Mouse (Mus musculus) heart, adult 2 months (tissue): ENCODE measurements around the gene Zfp185.

Experiments
- CTCF ChIP-seq: fragments of 200-600 bp; IDR thresholded peaks from 2 replicates; pipeline ENCODE4 v1.8.1; 2022; ENCODE audit warnings: antibody characterized with exemption, mild to moderate bottlenecking, moderate library complexity
- POLR2A ChIP-seq: fragments of 200-500 bp; IDR thresholded peaks from 2 replicates; pipeline ENCODE4 v1.6.1; 2011; ENCODE audit warnings: mild to moderate bottlenecking, low read depth, low read length, control low read depth; ENCODE audit not compliant: insufficient read depth

DNA sequence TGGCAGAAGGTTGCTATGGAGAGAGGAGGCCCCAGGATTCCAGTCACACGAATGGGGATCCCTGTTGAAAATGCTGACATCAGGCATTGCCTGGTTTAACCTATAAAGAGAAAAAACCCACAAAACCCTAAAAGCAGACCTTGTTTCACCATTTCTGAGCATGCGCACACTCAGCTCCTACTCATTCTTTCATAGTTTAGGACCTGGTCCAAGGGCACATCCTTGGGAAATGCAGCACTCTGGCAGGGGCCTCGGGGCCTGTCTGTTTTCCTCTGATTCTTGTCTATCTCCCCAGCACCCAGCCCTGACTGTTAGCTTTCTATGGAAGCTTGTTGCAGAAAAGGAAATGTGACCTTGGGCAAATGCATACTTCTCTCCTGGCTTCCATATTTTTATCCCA lies 3.4 kb downstream of the Zfp185 start:
- TF ChIP-seq CTCF, result no peak
- no peak for TF ChIP-seq POLR2A
